Mouse (Mus musculus): ENCODE measurements around the gene Fgd5.

- no peak for TF ChIP-seq POLR2A (IDR thresholded peaks at IDR 0.05; ENCODE audit: insufficient read depth, low read length)
- TF ChIP-seq CTCF (IDR thresholded peaks at IDR 0.05; ENCODE audit: low read depth, low read length), result no peak
These were observed at the start of gene Fgd5 for GRCm38 (mm10) chr6:91978371-91979300.
